Mouse (Mus musculus) hindlimb bud, embryonic 11.5 days (tissue): ENCODE data around the gene Galnt10.
"Not testable (repeated sequence)": the region's sequence is repeated elsewhere in the genome, so short reads cannot be mapped to it uniquely, and the experiment has no call there.

Experiments used
- DNase-seq: peaks from one replicate; pipeline ENCODE4 v3.0.0-alpha.2; 2012; ENCODE audit warnings: low read depth, low spot score; ENCODE audit errors: extremely low spot score

Gene Galnt10

DNA sequence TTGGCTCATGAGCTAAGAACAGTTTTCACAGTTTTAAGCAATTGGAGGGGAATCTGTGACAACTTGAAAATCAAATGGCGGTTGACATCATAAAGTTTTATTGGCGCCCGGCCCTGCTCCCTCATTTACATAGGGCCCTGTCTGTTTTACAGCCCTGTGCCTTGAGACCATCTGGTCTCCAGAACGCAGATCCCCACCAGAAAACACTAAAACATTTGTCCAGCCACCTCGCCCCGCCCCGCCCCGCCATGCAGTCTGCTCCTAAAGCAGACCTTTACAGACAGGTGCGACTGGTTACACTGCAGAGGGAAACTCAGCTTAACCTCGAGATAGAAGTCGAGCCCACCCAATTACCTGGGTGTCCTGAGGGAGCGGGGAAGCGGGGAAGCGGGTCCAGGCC is 134.6 kb downstream of the Galnt10 start:
- no peak for DNase-seq

DNA sequence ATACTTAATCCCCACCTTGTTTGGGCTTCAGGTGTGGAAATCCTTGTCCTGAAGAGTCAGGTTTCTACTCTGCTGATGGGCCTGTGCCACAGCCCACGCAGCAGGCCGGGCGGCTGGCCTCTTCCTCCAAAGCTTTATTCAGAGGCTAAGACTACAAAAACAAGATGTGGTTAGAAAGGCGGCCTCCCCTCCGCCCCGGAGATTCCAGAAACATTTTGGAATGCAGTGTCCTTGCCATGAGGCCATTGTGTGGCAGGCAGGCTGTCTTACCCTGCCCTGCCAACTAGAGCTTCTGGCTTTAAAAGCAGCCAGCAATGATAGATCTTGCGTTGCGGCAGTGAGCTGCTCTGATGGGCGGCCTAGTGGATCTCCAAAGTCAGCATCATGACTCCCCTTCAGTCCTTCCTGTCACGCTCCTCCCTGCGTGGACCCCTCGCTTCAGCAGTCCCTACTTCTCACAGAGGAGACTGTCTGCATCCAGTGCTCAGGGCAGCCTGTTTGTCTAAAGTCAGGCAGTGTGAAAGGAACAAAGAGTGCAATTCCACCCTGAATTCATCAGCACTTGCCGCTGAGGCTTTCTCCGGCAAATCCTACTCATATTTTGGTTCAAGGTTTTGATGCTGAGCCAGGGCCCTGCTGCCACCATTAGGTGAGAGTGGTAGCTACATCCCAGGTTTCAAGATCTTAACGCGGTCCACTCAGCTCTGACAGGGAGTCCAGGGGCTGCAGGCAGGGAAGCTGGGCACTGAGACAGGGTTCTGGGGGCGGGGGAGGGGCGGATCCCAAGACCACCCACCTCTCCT is 141.6 kb downstream of the Galnt10 start:
- DNase-seq = no peak

DNA sequence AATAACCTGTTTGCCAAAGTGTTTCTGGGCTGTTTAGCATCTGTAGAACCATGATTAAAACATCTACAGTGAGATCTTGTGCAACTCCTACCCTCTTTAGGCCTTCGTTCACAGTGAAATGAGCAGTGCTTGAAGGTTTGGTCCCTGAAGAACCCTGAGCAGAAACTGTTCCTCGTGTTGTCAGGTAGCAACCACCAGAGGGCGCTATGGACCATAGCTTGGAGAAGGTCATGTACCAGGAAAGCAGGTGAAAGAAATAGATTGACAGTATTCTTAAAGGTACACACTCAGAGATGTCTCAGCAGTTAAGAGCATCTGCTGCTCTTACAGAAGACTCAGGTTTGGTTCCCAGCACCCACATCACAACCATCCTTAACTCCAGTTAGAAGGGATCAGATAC is 142.7 kb downstream of the Galnt10 start:
- no peak for DNase-seq

DNA sequence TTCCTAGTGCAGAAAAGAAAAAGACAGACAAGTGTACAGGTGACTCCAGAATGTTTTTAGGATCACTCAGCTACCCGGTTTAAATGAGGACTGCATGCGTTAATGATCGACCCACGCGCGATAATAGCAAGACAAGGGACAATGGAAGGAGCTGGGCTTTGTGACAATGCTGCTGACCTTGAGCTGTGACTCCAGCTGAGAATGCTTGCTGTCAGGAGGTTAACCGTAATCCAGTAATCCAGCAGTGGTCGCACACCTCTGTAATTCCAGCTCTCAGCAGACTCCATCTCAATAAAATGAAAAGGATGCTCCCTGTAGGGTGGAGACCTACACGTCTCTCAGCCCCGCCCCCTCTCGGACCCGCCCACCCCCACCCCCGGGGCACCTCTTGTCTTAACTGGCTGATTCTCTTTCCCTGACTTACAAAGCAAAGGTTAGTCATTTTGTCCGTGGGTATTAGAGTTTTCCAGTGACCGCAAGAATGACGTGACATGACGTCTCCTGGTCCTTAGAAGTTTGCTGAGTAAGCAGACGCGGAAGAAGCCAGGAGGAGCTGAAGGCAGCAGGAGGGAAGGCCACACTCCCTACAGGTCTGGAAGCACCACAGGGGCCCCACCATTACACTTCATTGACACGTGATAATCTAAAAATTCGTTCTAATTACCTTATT is 145.8 kb downstream of the Galnt10 start:
- DNase-seq = no peak

DNA sequence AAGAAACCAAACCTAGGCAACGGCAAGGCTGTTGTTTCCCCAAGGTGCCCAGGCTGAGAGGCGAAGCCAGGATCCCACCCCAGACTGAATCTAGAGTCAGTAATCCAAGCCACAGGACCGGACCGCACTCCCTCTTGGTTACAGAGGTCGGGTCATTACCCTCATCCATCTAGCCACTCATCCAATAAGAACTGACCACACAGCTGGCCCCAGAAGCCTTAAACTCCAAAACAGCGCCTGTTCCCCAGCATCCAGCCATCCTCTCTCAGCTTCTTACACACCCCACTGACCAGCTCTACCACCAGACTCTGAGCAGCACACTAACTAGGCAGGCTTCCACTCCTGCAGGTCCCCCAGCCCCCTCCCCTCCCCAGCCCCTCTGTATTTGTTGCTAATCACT is 149.8 kb downstream of the Galnt10 start:
- DNase-seq = no peak

DNA sequence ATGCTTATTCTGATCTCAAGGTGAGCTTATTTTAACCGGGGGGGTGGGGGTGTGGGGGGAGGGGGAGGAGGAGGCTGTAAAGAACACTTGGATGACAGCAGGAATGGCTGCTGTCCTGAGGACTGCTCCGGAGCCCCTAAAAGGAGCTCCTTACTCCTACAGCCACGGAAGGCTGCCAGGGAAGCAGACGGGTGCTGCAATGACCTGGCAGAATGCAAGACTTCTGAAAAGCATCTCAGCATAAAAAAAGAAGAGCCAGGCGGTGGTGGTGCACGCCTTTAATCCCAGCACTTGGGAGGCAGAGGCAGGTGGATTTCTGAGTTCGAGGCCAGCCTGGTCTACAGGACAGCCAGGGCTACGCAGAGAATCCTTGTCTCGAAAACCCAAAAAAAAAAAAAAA is 152.6 kb downstream of the Galnt10 start:
- DNase-seq = no peak

DNA sequence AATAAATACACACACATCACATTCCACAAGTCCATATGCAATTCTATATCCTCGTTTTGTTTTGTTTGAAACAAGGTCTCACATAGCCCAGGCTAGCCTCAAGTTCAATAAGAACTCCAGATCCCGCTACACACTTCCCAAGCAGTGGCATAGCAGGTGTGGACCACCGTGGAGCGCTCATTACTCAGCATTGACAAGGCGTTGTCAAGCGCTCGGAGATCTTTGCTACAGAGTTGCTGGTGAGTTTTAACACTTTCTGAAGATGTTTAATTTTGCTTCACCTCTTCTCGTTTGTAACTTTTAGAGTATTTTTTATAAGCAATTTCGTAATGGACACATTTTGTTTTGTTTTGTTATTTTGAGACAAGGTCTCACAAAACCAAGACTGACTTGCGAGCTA is 154.2 kb downstream of the Galnt10 start:
- no peak for DNase-seq

DNA sequence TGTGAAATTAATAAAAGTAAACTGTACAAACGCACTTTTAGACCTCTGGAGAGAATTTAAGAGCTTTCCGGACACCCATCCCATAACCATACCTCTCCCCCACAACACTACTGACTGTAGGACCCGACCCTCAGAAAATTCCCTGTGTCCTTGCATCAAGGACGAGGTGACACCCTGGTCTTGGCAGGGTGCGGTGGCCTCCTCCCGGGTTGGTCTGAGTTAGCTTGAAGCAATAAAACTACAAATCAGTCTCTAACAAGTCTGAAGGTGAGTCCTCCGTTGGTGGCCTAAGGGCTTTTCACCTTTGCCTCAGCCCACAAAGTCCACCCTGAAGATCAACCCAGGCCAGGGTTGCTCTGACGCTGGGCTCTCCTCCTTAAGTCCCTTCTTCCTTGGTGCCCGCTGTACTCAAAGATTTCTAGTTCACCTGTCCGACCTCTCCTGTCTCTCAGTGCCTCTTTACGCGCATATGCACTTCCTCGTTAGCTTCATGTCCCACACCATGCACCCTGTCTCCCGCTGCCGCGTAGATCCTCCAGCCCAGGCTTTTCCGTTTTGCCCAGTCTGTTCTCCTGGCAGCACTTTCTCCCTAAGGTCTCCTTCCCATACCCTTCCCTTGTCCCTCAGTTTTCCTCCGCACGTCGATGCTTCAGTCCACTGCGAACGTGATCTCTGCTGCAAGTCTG is 155.2 kb downstream of the Galnt10 start:
- DNase-seq = no peak

DNA sequence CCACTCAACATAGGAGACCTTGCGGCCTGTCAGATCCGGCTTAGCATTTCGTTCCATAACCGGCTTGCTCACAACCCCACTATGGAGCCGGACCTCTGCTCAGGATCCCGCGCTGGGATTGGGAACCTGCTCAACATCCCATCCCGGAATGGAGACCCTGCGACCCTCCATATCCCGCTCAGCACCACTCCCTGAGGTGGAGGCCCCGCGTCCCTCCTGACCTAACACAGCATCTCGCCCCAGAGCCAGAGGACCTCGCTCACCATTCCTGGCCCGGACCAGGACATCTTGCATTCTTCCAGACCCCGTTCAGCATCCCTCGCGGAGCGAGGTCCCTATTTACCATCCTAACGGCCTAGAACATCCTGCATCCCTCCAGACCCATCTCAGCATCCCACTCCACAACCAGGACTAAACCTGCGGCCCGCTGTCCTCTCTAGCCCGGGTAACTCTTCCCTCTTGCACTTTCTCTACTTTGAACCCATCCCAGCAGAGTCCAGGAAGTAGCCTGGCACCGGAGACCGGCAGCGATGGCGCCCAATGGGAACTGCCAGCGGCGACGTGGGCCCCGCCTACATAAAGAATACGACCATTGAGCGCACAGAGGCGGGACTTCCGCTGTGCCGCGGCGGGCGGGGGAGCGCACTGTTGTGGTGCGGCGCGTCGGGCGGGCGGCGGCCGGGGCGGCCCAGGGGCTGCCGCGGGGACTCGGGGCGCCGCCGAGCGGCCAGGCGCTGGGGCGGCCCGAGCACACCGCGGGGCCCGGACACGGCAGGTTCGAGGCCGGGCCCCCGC is 155.9 kb downstream of the Galnt10 start, which contains the start of gene Sap30l:
Sap30l (plus strand) TSS at position 667 of the 795 bp plus-strand sequence.
- peak; percentile 70 for DNase-seq

DNA sequence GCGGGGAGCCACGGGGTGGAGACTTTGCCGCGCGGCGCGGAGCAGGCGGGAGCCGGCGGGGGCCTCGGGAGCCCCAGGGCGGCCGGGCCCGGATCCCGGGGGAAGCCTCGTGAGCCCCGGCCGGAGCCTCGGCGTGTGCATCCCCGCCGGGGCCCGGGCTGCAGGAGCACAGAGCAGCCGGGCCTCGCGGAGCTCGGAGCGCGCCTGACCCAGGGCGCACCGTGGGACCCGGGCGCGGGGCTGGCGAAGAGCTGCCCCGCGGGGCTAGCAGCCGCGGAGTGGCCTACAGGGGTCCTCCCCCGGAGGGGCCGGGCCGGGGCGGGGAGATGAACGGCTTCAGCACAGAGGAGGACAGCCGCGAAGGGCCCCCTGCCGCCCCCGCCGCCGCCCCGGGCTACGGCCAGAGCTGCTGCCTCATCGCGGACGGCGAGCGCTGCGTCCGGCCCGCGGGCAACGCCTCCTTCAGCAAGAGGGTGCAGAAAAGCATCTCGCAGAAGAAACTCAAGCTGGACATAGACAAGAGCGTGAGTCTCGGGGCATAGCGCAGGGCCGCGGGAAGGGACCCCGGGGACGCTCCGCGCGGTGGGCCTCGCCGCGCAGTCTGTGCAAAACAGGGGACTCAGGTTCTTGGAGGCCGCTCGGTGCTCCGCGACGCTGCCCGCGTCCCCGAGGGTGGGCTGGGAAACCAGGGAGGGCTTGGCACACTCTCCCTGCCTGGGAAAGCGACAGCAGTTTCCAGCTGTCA is 156.7 kb downstream of the Galnt10 start:
- no peak for DNase-seq

DNA sequence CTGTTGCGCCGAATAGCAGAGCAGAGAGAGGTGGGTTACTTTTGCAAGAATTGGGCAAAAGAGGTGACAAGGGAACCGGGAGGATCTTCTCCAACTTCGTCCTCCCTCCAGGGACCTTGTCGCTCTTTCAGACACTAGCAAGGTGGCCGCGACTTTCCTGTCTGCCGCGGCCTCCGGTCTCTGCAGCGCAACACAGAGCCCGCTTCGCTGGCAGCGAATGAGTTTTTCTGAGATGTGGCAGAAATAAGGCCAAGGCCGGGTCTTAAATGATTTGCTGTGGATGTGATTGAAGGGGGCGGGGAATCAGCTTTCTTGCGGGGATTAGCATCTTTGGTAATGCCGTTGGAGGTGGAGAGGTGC is 157.2 kb downstream of the Galnt10 start:
- no peak for DNase-seq

DNA sequence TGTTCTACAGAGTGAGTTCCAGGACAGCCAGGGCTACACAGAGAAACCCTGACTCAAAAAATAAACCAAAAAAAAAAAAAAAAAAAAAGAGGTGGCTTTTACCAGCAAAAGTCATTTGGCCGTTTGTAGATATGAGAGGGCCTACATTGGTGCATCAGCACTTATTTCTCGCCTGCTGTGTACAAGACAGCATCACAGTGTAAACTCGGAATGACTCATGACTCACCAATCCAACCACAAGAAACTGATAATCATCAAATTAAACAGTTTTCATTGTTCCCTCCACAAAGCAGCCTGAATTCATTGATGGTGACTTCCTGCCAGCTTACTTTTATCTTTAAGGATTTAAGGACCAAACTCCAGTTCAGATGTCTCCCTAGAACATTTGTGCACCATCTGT is 159.8 kb downstream of the Galnt10 start:
- DNase-seq = no peak

DNA sequence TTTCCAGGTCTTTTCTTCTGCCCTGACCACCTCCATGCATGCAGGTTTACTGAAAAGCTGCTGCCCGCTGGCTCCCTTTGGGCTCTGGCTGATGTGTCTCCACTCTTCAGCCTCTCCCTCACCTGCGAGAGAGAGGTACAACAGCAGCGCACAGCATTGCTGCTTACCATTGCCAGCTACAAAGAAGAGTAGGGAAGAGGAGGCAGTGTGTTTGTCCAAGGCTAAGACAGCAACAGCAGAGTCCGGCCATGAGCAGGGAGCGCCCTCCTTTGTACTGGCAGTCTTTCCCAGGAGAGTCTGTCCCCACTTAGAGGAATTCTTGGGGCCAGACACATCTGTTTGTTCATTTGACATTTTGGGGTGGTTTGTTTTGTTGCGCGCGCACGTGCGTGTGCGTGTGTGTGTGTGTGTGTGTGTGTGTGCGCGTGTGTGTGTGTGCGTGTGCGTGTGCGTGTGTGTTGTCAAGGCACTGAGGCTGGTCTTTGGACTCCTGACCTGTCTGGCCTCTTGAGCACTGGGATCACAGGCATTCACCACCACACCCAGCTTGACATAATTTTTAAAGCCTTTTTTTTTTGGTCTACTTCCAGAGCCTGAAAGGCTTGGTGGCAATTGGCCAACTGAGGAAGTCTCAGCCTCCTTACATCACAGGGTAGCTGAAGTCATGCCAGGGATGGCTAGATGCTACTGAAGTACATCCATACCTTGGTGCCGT is 163.9 kb downstream of the Galnt10 start:
- DNase-seq = no peak

DNA sequence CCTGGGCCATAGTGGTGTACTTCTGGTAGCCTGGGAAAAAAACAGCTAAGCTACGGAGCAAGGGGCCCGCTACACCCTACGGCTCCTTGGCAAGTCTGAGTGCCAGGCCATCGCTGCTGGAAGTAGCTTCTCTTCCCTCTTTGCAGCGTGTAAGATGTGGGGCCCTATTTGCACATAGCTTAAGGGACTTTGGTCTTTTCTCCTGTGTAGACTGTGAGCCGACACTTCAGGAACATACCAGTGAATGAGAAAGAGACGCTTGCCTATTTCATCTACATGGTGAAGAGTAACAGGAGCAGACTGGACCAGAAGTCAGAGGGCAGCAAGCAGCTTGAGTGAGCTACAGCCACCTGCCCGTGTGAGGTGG is 164.5 kb downstream of the Galnt10 start:
- DNase-seq = no peak

DNA sequence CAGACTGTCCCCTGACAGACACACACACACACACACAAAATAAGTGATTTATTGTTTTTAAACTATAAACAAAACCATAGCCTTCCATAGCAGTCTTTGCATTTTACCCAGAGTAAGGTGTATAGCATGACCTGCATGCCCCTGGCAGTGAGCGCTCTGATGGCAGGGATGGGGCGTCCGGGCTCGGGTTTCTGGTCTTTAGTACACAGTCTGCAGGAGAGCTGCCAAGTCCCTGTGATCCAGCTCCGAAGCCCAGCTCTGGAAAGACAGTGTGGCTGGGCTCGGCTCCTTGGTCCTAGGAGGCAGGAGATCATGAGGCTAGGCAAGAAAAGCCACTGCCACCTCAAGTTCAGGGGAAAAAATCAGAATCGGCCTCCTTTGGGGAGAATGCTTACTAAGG is 165.8 kb downstream of the Galnt10 start:
- DNase-seq = no peak

DNA sequence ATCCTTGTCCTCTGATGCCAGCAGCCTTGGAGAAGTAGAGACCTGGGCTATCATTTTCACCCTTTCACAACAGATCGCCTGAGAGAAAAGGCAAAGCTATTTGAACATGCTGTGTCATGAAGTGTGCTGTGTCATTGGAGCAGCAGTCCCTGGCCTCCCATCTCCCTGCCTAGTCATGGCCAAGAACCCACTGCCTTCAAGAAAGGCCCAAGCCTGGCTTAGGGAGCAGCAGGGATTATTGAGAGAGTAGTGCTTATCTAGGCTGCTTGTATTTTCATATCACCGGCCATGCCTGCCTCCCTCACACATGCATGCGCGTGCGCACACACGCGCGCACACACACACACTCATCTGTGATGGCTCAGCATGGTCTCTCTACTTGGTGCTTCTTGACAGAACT is 167.0 kb downstream of the Galnt10 start:
- DNase-seq = no peak

DNA sequence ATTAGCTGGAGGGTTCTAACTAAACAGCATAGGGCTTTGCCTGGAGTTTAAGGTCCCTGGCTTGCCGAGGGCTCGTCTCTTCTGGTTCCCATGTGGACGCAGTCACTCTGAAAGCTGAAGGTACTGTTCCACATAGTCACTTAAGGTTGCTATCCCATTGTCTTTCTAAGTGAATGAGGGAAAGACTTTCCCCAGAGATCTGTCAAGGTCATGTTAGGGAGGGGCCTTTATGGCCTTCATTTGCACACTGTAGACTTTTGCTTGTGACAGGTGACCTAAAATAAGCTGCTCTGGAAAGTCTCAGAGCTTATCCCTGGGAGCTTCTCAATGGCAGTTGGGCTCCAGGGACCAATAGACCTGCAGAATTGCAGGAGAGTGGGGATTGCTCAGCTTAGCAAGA is 168.4 kb downstream of the Galnt10 start:
- DNase-seq = no peak

DNA sequence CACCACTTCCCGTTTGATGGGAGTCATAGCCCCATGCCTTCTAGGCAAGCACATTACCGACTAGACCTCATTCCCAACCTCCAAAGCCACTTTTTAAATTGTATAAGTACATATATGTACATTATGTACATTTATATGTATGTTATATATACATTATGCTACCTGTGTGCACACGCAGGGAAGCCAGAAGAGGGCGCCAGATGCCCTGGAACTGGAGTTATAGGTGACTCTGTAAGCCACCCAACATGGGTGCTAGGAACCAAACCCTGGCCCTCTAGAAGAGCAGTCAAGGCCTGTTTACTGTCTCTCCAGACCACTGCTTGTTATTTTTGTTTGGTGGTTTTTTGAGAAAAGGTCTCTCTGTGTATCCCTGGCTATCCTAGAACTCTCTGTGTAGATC is 172.9 kb downstream of the Galnt10 start:
- DNase-seq = no peak

DNA sequence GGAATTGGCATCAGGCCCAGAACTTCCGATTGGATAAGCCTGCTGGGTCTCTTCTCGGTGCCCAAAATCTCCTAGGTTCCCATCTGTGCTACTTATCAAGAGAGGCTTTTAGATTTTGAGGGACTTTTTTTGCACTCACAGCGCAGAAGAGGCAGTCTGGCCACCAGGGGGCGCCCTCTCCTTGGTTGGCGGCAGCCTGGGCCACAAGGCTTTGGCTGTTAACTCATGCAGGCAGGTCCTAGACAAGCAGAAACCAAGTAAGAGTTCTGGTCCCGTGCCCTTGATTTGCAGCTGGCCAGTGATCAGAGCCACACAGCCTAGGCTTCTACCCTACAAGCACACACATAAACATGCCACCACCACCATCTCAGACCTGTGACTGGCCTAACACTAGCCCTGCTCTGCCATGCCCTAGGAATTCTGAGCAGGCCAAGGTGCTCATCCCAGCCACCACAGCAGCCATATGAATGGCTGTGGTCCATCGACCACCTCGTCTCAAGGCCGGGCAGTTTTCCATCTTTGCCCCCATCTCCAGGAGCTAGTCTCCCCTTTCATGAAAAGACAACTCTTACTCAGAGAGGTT is 174.8 kb downstream of the Galnt10 start:
- no peak for DNase-seq

DNA sequence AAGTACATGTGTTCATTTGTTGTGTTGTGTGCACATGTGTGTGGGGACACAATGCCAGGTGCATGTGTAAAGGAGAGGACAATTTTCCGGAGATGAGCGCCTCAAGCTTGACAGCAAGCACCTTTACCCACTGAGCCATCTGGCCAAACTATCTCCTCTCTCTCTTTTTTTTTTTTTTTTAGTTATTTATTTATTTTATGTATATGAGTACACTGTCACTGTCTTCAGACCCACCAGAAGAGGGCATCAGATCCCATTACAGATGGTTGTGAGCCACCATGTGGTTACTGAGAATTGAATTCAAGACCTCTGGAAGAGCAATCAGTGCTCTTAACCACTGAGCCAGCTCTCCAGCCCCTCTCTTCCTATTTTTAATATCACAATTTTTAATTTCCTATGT is 177.9 kb downstream of the Galnt10 start:
- DNase-seq = not testable (repeated sequence)
